Mouse (Mus musculus): ENCODE results near the gene Ush1c.

- TF ChIP-seq CTCF (IDR thresholded peaks at IDR 0.05; ENCODE audit: insufficient read depth, low read depth, low read length) (no peak), POLR2A (IDR thresholded peaks at IDR 0.05; ENCODE audit: insufficient read depth, low read depth, low read length) (no peak)
These were observed 11.4 kb downstream of the Ush1c start for GRCm38 (mm10) chr7:46226936-46227335.
